In the genomic region with DNA sequence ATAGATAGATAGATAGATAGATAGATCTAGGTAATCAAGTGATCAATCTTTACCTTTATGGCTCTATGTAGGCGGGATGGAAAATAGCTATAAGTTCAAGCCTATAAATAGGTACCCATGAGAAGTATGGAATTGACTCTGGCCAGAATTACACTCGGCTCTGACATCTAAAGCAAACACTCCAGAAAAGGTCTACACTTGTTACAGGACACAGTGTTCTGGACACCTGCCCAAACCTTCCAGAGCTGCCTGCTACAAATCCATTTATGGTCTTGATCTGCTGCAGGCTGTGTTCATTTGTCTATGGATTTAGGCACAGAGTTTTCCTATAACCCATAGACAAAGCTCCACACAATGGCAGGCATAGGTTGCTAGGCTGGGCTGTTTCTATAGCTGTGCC, we compare ENCODE assay signal across 19 mouse cellular contexts.
DNase-seq lines count a peak whose midpoint lies in the region; ATAC-seq and TF ChIP-seq lines count a peak whose summit lies in the region.
"Had no signal": no experiment of that assay in that cellular context is flagged by ENCODE, and none has a peak within 500 bp of the region (broad histone marks: within the 10 kb centered on the region; RNA-seq: fewer than 3 reads in every experiment).

No protein-coding gene starts in this region.

- DNase-seq in liver, postnatal 0 days, result peak; percentile 39
- peak; percentile 30 for DNase-seq in stomach, postnatal 0 days (ENCODE audit: low spot score)
- DNase-seq in kidney, adult 18-20 months, result no peak
- no peak for DNase-seq in right cerebral cortex, adult 18-20 months
- DNase-seq in adrenal gland, adult (ENCODE audit: inconsistent age in 2 of 2, low spot score in 1 of 2), result no peak
- DNase-seq: adrenal gland, postnatal 10 days; cerebellum, adult 9-10 months; gastrocnemius, postnatal 14 days; left cerebral cortex, postnatal 4 days; right cerebral cortex, postnatal 4 days; thymus, postnatal 14 days had no signal

- WGBS in liver, postnatal 0 days (ENCODE audit: insufficient replicate concordance), result 69% methylated on average over 2 of the region's 2 CpGs
- 69% methylated on average over 2 of the region's 2 CpGs for WGBS in liver, embryonic 12.5 days (ENCODE audit: insufficient replicate concordance)
- 29% methylated on average over 2 of the region's 2 CpGs for WGBS in heart, embryonic 15.5 days
- WGBS in lung, embryonic 16.5 days, result 53% methylated on average over 2 of the region's 2 CpGs
- 46% methylated on average over 2 of the region's 2 CpGs for WGBS in stomach, postnatal 0 days

- no peak overlapping the region for H3K4me3 ChIP-seq in liver, postnatal 0 days (ENCODE audit: low read depth, low read length)
- H3K4me3 ChIP-seq in liver, embryonic 12.5 days, result no peak overlapping the region
- no peak overlapping the region for H3K4me3 ChIP-seq in heart, embryonic 15.5 days
- H3K4me3 ChIP-seq in lung, embryonic 16.5 days (ENCODE audit: low read length), result no peak overlapping the region
- no peak overlapping the region for H3K4me3 ChIP-seq in stomach, postnatal 0 days (ENCODE audit: low read depth, low read length)
- H3K4me3 ChIP-seq: megakaryocyte, embryonic 14.5 days had no signal

- no peak overlapping the region for H3K4me2 ChIP-seq in liver, postnatal 0 days (ENCODE audit: low read depth, low read length)
- H3K4me2 ChIP-seq in liver, embryonic 12.5 days, result no peak overlapping the region
- no peak overlapping the region for H3K4me2 ChIP-seq in heart, embryonic 15.5 days
- no peak overlapping the region for H3K4me2 ChIP-seq in lung, embryonic 16.5 days (ENCODE audit: low read depth, low read length)
- no peak overlapping the region for H3K4me2 ChIP-seq in stomach, postnatal 0 days (replicated peaks; ENCODE audit: low read depth)

- H3K9ac ChIP-seq in liver, postnatal 0 days (replicated peaks), result no peak overlapping the region
- no peak overlapping the region for H3K9ac ChIP-seq in liver, embryonic 12.5 days
- H3K9ac ChIP-seq in heart, embryonic 15.5 days, result no peak overlapping the region
- no peak overlapping the region for H3K9ac ChIP-seq in lung, embryonic 16.5 days (ENCODE audit: low read length)
- no peak overlapping the region for H3K9ac ChIP-seq in stomach, postnatal 0 days (ENCODE audit: low read length)
- H3K9ac ChIP-seq: liver, embryonic 14.5 days had no signal

- TF ChIP-seq EP300 in liver, postnatal 0 days (IDR thresholded peaks at IDR 0.05; ENCODE audit: low read depth), result no peak
- TF ChIP-seq EP300 in stomach, postnatal 0 days (optimal IDR thresholded peaks at IDR 0.05), result no peak

- TF ChIP-seq CTCF in liver, postnatal 0 days (IDR thresholded peaks at IDR 0.05; ENCODE audit: low read depth), result no peak
- no peak for TF ChIP-seq CTCF in stomach, postnatal 0 days (IDR thresholded peaks at IDR 0.05; ENCODE audit: low read depth)

- no peak overlapping the region for H3K27ac ChIP-seq in liver, postnatal 0 days (ENCODE audit: low read depth)
- no peak overlapping the region for H3K27ac ChIP-seq in liver, embryonic 12.5 days
- H3K27ac ChIP-seq in heart, embryonic 15.5 days, result peak overlapping the region; percentile 85
- H3K27ac ChIP-seq in lung, embryonic 16.5 days (ENCODE audit: low read length), result 0 out of 2 replicates have a peak overlapping the region, but pooled peaks have one; percentile 3
- 0 out of 2 replicates have a peak overlapping the region, but pooled peaks have one; percentile 49 for H3K27ac ChIP-seq in stomach, postnatal 0 days (replicated peaks)
- H3K27ac ChIP-seq: liver, embryonic 14.5 days had no signal

- no peaks in the 10 kb centered on the region for H3K36me3 ChIP-seq in liver, postnatal 0 days (replicated peaks; ENCODE audit: insufficient read depth, low read length)
- no peaks in the 10 kb centered on the region for H3K36me3 ChIP-seq in liver, embryonic 12.5 days
- peaks cover 3% of the 10 kb centered on the region; the same call in 1 of the 2 replicates for H3K36me3 ChIP-seq in heart, embryonic 15.5 days
- no peaks in the 10 kb centered on the region for H3K36me3 ChIP-seq in lung, embryonic 16.5 days (ENCODE audit: control insufficient read depth, insufficient read depth, low read length)
- no peaks in the 10 kb centered on the region for H3K36me3 ChIP-seq in stomach, postnatal 0 days (ENCODE audit: control insufficient read depth, insufficient read depth, low read length)
- H3K36me3 ChIP-seq: G1E had no signal

- no peak for ATAC-seq in liver, postnatal 0 days
- no peak for ATAC-seq in liver, embryonic 12.5 days
- peak; percentile 29 for ATAC-seq in heart, embryonic 15.5 days (replicated peaks; ENCODE audit: insufficient number of reproducible peaks, insufficient read depth, low FRiP score, low read depth)
- no peak; the same call in 1 of the 2 replicates for ATAC-seq in lung, embryonic 16.5 days (ENCODE audit: low read depth)
- peak; percentile 22; the same call in 1 of the 2 replicates for ATAC-seq in stomach, postnatal 0 days (ENCODE audit: low FRiP score, low TSS enrichment)
- ATAC-seq: forebrain, embryonic 16.5 days; midbrain, embryonic 16.5 days had no signal

- H3K4me1 ChIP-seq in liver, postnatal 0 days (ENCODE audit: insufficient read depth), result peaks cover 39% of the 10 kb centered on the region
- H3K4me1 ChIP-seq in liver, embryonic 12.5 days, result peaks cover 43% of the 10 kb centered on the region
- H3K4me1 ChIP-seq in heart, embryonic 15.5 days (replicated peaks), result peaks cover 83% of the 10 kb centered on the region
- H3K4me1 ChIP-seq in lung, embryonic 16.5 days (replicated peaks; ENCODE audit: control insufficient read depth, insufficient read depth, low read length), result peaks cover 61% of the 10 kb centered on the region
- H3K4me1 ChIP-seq in stomach, postnatal 0 days (replicated peaks; ENCODE audit: control insufficient read depth, insufficient read depth), result peaks cover 5% of the 10 kb centered on the region; the same call in 1 of the 2 replicates
- H3K4me1 ChIP-seq: megakaryocyte, embryonic 14.5 days had no signal

- H3K27me3 ChIP-seq in liver, postnatal 0 days (ENCODE audit: insufficient read depth, low read length), result no peaks in the 10 kb centered on the region
- H3K27me3 ChIP-seq in liver, embryonic 12.5 days (replicated peaks), result no peaks in the 10 kb centered on the region
- H3K27me3 ChIP-seq in heart, embryonic 15.5 days, result no peaks in the 10 kb centered on the region
- H3K27me3 ChIP-seq in lung, embryonic 16.5 days (ENCODE audit: control insufficient read depth, insufficient read depth, low read depth, low read length), result no peaks in the 10 kb centered on the region
- no peaks in the 10 kb centered on the region for H3K27me3 ChIP-seq in stomach, postnatal 0 days (ENCODE audit: control insufficient read depth, insufficient read depth, low read length)
- H3K27me3 ChIP-seq: megakaryocyte, embryonic 14.5 days had no signal

- H3K9me3 ChIP-seq in liver, postnatal 0 days (ENCODE audit: low read length), result no peaks in the 10 kb centered on the region
- H3K9me3 ChIP-seq in liver, embryonic 12.5 days (replicated peaks), result no peaks in the 10 kb centered on the region
- H3K9me3 ChIP-seq in heart, embryonic 15.5 days (replicated peaks), result no peaks in the 10 kb centered on the region
- no peaks in the 10 kb centered on the region for H3K9me3 ChIP-seq in lung, embryonic 16.5 days (ENCODE audit: control insufficient read depth, low read length)
- no peaks in the 10 kb centered on the region for H3K9me3 ChIP-seq in stomach, postnatal 0 days (ENCODE audit: control insufficient read depth, low read length)

Comparison
In these comparisons a context has a peak if more than half of its experiments do, and no peak if none do; other contexts are left out.
1. ATAC-seq: peak in heart, embryonic 15.5 days (single experiment) and stomach, postnatal 0 days (single experiment); none in liver, postnatal 0 days (single experiment), liver, embryonic 12.5 days (single experiment) and lung, embryonic 16.5 days (single experiment).
2. DNase-seq: peak in liver, postnatal 0 days (single experiment) and stomach, postnatal 0 days (single experiment); none in kidney, adult 18-20 months (single experiment), right cerebral cortex, adult 18-20 months (single experiment) and adrenal gland, adult (0 of 2).
3. H3K27ac ChIP-seq: peak in heart, embryonic 15.5 days (single experiment), lung, embryonic 16.5 days (single experiment) and stomach, postnatal 0 days (single experiment); none in liver, postnatal 0 days (single experiment) and liver, embryonic 12.5 days (single experiment).